Mouse (Mus musculus): ENCODE data around the gene Tgif2. TPM values are rescaled to one million over a fixed set of nuclear protein-coding genes. Genes with fewer than 3 reads are reported as not detected.
"Not testable (repeated sequence)": the region's sequence is repeated elsewhere in the genome, so short reads cannot be mapped to it uniquely, and the experiment has no call there.

Gene Tgif2
- total RNA-seq, 2 experiments from 2014 or later = 0.68 to 0.89 TPM

- intact Hi-C loops (cut with DNase I) = no loop called here
- Histone ChIP-seq H3K27ac (no peak overlapping the region), H3K4me3 (no peak overlapping the region)
- no peak for TF ChIP-seq CTCF (IDR thresholded peaks at IDR 0.05)
- DNase-seq (ENCODE audit: extremely low spot score in 1 of 2, low spot score in 2 of 2) = no peak
Observed at GRCm38 (mm10) chr2:156847653-156848052, 7.8 kb downstream of the Tgif2 start.

DNA sequence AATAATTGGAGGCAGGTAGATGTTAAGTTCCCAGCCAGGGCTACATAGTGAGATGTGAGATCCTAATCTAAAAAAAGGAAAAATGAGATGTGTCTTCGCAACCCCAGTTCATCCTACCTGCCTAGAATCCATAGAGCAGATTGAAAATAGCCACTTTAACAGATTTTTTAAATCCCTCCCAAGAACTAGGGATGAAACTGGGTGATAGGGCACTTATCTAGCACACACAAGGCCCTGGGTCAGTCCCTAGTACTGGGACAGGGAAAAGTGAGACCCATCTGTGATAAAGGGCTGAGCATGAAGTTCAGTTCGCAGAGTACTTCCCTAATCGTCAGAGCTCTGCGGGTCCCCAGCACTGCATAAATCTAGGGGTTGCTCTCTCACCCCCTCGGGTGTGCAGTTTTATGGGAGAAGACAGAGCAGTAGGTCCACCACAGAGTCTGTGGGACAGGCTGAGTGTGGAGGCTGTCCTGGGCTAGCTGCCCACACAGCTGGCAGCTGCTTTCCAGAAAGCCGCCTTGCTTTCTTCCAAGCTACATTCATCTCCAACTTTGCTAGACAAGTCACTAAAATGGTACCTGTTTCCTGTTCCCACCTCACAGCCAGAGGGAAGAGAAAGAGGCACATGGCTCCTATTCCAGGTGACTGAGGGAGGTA, 8.8 kb downstream of the Tgif2 start:
- intact Hi-C loops (cut with DNase I) = no loop called here
- TF ChIP-seq CTCF (IDR thresholded peaks at IDR 0.05) = no peak
- no peak for DNase-seq (ENCODE audit: extremely low spot score in 1 of 2, low spot score in 2 of 2)
- Histone ChIP-seq H3K27ac (no peak overlapping the region), H3K4me3 (no peak overlapping the region)

DNA sequence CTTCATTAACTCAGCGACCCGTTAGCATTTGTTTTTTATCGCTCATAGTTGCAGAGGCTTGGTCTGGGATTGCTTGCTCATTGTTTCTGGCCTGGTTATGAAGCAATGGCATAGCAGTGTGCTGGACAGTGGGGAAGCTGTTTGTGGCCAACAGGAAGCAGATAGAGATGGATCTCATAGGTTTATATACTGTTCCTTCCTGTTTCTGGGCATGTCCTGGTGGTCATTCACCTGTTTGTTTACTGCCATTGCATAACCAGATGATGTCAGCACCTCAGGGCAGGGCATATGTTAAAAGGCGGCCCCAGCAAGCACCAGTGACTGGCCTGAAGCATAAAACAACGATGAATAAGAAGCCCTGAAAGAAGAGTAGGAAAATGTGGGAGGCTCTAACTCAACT, 10.7 kb downstream of the Tgif2 start:
- TF ChIP-seq CTCF (IDR thresholded peaks at IDR 0.05) = no peak
- Histone ChIP-seq H3K27ac (no peak overlapping the region), H3K4me3 (no peak overlapping the region)
- no peak for DNase-seq (ENCODE audit: extremely low spot score in 1 of 2, low spot score in 2 of 2)
- intact Hi-C loops (cut with DNase I) = no loop called here

- intact Hi-C loops (cut with DNase I); H3K27ac ChIP-seq; DNase-seq (ENCODE audit: extremely low spot score in 1 of 2, low spot score in 2 of 2); H3K4me3 ChIP-seq: not testable (repeated sequence)
Observed at GRCm38 (mm10) chr2:156853584-156853983, 13.8 kb downstream of the Tgif2 start.

- peak in 1 of 2 experiments; percentile 36 for DNase-seq (ENCODE audit: extremely low spot score in 1 of 2, low spot score in 2 of 2)
- intact Hi-C loops (cut with DNase I) = loop anchor here (1.0 kb wide), 1 partner anchor 45 kb away; no protein-coding TSS in a partner anchor
- H3K27ac ChIP-seq, H3K4me3 ChIP-seq: not testable (repeated sequence)
- peak; percentile 44 for TF ChIP-seq CTCF (IDR thresholded peaks at IDR 0.05)
Observed at GRCm38 (mm10) chr2:156853999-156854771, 14.4 kb downstream of the Tgif2 start.

GRCm38 (mm10) chr2:156856311-156856710, 16.5 kb downstream of the Tgif2 start:
- intact Hi-C loops (cut with DNase I) = no loop called here
- DNase-seq (ENCODE audit: extremely low spot score in 1 of 2, low spot score in 2 of 2) = no peak
- TF ChIP-seq CTCF (IDR thresholded peaks at IDR 0.05) = no peak
- Histone ChIP-seq H3K4me3 (no peak overlapping the region), H3K27ac (no peak overlapping the region)

DNA sequence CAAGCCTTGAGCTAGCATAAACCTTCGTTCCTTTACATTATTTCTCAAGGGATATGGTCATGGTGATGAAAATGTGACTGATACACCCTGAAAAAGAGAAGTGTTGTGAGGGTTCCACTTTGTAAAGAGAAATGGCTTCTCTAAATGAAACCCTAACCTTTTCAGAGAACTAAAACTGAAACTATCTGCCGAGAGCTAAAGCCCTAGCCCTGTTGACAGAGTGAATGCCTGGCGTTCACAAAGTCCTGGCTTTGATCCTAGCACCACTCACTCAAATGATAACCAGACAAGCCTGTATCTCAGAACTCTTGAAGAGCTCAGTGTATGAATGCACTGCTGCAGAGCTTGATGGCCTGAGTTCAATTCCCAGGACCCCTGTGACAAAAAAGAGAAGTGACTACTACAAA, 17.6 kb downstream of the Tgif2 start:
- DNase-seq (ENCODE audit: extremely low spot score in 1 of 2, low spot score in 2 of 2) = no peak
- intact Hi-C loops (cut with DNase I) = no loop called here
- Histone ChIP-seq H3K27ac (no peak overlapping the region), H3K4me3 (no peak overlapping the region)
- TF ChIP-seq CTCF (IDR thresholded peaks at IDR 0.05) = no peak

- no peak for DNase-seq (ENCODE audit: extremely low spot score in 1 of 2, low spot score in 2 of 2)
- no peak for TF ChIP-seq CTCF (IDR thresholded peaks at IDR 0.05)
- H3K27ac ChIP-seq = no peak within 1 kb of the TSS
- intact Hi-C loops (cut with DNase I) = no loop called here
- no peak within 1 kb of the TSS for H3K4me3 ChIP-seq
Observed at GRCm38 (mm10) chr2:156857835-156858234, 18.0 kb downstream of the Tgif2 start, which contains the start of gene 4930518I15Rik. 4930518I15Rik (minus strand) TSS chr2:156857946.

GRCm38 (mm10) chr2:156858671-156859070, 18.9 kb downstream of the Tgif2 start:
- no peak for DNase-seq (ENCODE audit: extremely low spot score in 1 of 2, low spot score in 2 of 2)
- intact Hi-C loops (cut with DNase I) = no loop called here
- Histone ChIP-seq H3K4me3 (no peak overlapping the region), H3K27ac (no peak overlapping the region)
- no peak for TF ChIP-seq CTCF (IDR thresholded peaks at IDR 0.05)

- H3K4me3 ChIP-seq = peak overlapping the region; percentile 97
- intact Hi-C loops (cut with DNase I) = loop anchor here (5.0 to 10.0 kb wide), 2 partner anchors 140 to 317 kb away; partner anchors contain the start of gene Aar2
- DNase-seq (ENCODE audit: extremely low spot score in 1 of 2, low spot score in 2 of 2) = peak in 1 of 2 experiments; percentile 15
- no peak; the same call in 1 of the 2 replicates for TF ChIP-seq CTCF (IDR thresholded peaks at IDR 0.05)
- peak overlapping the region; percentile 93 for H3K27ac ChIP-seq
Observed at GRCm38 (mm10) chr2:156862041-156862717, 22.4 kb downstream of the Tgif2 start.

DNA sequence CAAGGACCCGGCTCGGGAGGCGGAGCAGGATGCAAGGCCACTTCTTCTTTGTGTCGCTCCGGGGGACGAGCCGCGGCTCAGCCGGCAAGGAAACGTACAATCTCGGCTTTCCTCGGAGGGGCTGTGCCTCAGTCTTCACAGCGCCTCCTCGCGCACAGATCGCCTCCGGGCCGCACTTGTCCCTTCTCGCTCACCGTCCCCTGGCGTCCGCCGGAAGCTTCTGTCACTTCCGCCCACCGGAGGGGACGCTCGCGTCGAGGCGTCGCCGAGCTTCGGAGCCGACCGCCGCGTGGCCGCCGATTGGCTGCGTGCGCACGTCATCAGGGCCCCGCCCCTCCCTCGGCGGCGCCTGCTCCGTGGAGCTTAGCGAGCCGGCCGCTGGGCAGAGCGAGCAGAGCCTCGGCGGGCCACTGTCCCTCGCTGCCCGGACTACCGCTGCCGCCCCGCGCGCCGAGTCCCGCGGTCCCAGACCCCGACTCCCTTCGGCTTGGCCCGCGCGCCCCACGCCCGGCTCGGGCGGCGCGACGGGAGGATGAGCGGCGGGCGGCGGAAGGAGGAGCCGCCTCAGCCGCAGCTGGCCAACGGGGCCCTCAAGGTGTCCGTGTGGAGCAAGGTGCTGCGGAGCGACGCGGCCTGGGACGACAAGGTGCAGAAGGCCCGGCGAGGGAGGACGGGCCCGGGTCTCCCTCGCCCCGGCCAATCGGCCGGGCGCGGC, 23.1 kb downstream of the Tgif2 start, which contains the start of gene Rab5if:
Gene Rab5if (plus strand): TSS at position 357 of the 715 bp plus-strand sequence.
- DNase-seq (ENCODE audit: extremely low spot score in 1 of 2, low spot score in 2 of 2) = peak; percentile 99
- intact Hi-C loops (cut with DNase I) = loop anchor here (5.0 to 10.0 kb wide), 2 partner anchors 141 to 318 kb away; partner anchors contain the start of gene Aar2
- peak within 1 kb of the TSS; percentile 93 for H3K27ac ChIP-seq
- H3K4me3 ChIP-seq = peak within 1 kb of the TSS; percentile 97
- TF ChIP-seq CTCF (IDR thresholded peaks at IDR 0.05) = peak; percentile 64

Data from left cerebral cortex, adult 2 months (tissue).